Mouse (Mus musculus) liver, adult 2 months (tissue): Measurements from ENCODE around the gene Ctr9. TPM values are rescaled to one million over a fixed set of nuclear protein-coding genes. Genes with fewer than 3 reads are reported as not detected.

Experiments used
- DNase-seq: peaks from one replicate; pipeline ENCODE4 v3.0.0-alpha.2; 2011; ENCODE audit warnings: low read depth, low spot score; ENCODE audit errors: extremely low read depth
- H3K27ac ChIP-seq: fragments of 200-500 bp; replicated peaks from 2 replicates; pipeline ENCODE4 v1.5.1; 2012; ENCODE audit warnings: low read depth, mild to moderate bottlenecking, control low read depth, inconsistent platforms, low read length; ENCODE audit not compliant: insufficient read depth
- H3K27me3 ChIP-seq: fragments of 200-500 bp; 2 replicates; pipeline ENCODE4 v1.6.1; 2012; ENCODE audit warnings: mild to moderate bottlenecking, moderate library complexity, low read length, inconsistent platforms; ENCODE audit not compliant: control insufficient read depth, insufficient read depth
- H3K36me3 ChIP-seq: fragments of 200-500 bp; 2 replicates; pipeline ENCODE4 v1.6.1; 2012; ENCODE audit warnings: low read length, inconsistent platforms; ENCODE audit not compliant: control insufficient read depth, insufficient read depth
- H3K4me1 ChIP-seq: fragments of 200-500 bp; 2 replicates; pipeline ENCODE4 v1.6.1; 2011; ENCODE audit warnings: low read length; ENCODE audit not compliant: control insufficient read depth, insufficient read depth
- H3K4me3 ChIP-seq: fragments of 200-500 bp; 2 replicates; pipeline ENCODE4 v1.5.1; 2011; ENCODE audit warnings: low read depth, mild to moderate bottlenecking, control low read depth, low read length, moderate library complexity; ENCODE audit not compliant: insufficient read depth
- H3K79me2 ChIP-seq: fragments of 200-500 bp; 2 replicates; pipeline ENCODE4 v1.6.1; 2012; ENCODE audit warnings: inconsistent platforms, mild to moderate bottlenecking, low read length, moderate library complexity; ENCODE audit not compliant: control insufficient read depth, insufficient read depth
- H3K9ac ChIP-seq: fragments of 200-500 bp; 2 replicates; pipeline ENCODE4 v1.6.1; 2012; ENCODE audit warnings: low read depth, mild to moderate bottlenecking, control low read depth, inconsistent platforms, low read length
- CTCF ChIP-seq: fragments of 200-500 bp; IDR thresholded peaks from 2 replicates; pipeline ENCODE4 v1.5.1; 2011; ENCODE audit warnings: low read depth, low read length, control low read depth
- POLR2A ChIP-seq: fragments of 200-500 bp; IDR thresholded peaks from 2 replicates; pipeline ENCODE4 v1.6.1; 2011; ENCODE audit warnings: low read length, control low read depth; ENCODE audit not compliant: insufficient read depth; ENCODE audit errors: extremely low read depth
- WGBS: fragments of 180-500 bp; shearing (Covaris S2); methylation state at CpG from one replicate; pipeline ENCODE4 v1.1.7; 2018; 5-methylcytosine and 5-hydroxymethylcytosine counted together
- polyA plus RNA-seq: library from polyadenylated mRNA; depleted of rRNA; stranded (reverse); fragments of >200 nt; gene quantifications from 2 replicates; pipeline ENCODE4 v1.2.3, GENCODE M21; 2012
- total RNA-seq: library from RNA; depleted of rRNA; stranded (reverse); fragments of >200 nt; gene quantifications from 2 replicates; pipeline ENCODE4 v1.2.3, GENCODE M21; 2014

The Ctr9 gene
- total and polyA plus RNA-seq, 2 experiments, result 6.0 to 17.1 TPM

DNA sequence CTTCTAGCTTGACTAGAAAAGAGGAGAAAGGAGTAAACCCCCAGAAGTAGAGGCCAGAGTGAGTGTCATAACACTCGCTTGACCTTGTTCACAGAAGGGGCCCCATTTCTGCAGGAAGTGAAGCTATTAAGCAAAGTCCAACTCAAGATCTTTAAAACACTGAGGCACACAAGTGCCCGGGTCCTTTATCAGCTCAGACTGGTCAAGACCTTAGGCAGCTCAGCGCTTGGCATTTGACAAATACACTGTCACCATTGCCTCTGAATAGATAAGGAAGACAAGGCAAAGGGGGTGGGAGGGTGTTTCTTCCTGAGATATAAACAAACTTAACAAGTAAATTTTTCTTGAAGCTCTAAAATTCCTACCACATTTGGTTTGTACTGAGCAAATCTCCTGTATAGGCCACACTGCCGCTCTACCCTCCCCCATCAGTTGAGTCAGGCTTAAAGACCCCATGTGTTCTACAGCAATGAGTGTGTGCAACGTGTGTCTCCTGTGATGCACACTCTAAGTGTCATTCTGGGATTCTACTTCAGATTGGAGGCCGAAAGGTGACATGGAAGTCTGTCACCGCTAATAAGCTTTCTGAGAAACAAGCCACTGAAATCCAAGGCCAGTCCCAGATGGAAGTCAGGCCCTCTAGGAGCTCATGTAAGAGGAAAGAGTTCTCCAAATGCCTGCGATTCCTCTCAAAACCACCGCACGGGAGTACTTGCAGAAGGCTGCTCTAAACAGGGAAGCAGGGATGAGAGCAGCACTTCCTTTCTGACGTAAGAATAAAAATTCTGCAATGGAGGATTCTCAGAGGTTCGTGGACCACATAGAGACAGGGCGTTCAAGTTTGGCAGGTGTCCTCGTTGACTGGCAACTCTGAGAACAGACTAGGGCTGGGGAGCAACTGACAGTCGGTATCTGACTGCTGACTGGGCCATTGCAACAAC lies 29.6 kb upstream of the Ctr9 start:
- H3K9ac ChIP-seq, result no peak overlapping the region
- no peaks in the 10 kb centered on the region for H3K27me3 ChIP-seq
- no peak overlapping the region for H3K4me3 ChIP-seq
- DNase-seq, result no peak
- no peak for TF ChIP-seq CTCF
- no peaks in the 10 kb centered on the region for H3K36me3 ChIP-seq
- no peaks in the 10 kb centered on the region for H3K4me1 ChIP-seq
- H3K79me2 ChIP-seq, result no peaks in the 10 kb centered on the region
- H3K27ac ChIP-seq, result no peak overlapping the region
- 81% methylated on average over 15 of the region's 15 CpGs for WGBS

DNA sequence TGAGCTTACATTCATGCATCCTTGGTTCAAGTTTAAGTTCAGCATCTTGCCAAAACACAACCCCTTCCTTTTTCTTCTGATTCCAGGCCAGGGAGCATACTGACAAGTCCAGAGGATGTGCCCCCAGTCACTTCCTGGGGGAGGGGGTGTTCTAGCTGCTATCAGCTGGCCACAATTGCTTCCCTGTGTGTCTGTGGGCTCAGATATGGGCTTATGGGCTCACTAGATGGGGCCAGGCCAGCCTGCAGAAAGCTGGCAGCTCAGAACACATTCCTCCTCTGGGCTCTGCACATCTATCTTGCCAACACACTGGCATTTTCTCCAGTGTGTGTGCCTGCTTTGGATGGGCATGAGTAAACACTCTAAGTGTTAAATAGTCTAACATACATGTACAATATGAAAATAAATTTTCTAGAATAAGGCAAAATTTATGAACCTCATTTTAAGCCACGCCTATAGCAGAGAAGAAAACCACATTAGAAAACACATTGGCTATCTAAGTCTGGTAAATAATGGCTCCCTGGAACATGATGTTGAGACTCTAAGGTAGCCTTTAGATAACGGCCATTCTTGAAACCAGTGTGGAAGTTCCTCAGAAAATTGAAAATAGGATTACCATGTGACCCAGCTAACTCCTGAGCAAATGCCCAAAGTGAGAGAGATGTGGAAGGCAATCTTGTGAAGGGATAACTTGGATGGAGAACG lies 24.5 kb upstream of the Ctr9 start:
- H3K27ac ChIP-seq, result no peak overlapping the region

DNA sequence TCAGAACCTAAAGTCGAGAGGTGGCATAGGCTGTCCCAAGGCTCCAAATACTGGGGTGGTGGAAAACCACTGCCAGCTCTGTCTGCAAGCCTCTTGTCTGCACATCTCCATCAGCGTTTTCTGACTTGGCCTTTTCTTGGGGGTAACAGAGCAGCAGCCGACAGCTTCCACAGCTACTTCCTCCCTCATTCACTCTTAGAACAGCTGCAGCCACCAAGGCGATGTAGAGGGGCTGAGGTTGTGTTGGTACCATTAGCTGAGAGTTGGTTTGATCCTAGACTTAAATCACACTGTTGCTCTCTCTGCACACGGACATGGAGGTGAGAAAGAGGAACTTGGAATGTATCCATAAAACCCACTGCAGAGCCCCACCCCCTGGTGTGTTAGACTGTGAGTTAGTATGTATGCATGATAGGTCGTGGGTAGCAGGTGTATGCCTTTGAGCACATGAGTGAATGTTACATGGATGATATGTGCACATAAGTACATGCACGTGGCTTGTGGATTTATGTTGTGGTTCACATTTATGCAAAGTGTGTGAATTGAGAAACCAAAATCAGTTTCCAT lies 14.6 kb upstream of the Ctr9 start:
- Histone ChIP-seq H3K9ac (no peak overlapping the region), H3K4me3 (no peak overlapping the region), H3K27me3 (no peaks in the 10 kb centered on the region), H3K36me3 (no peaks in the 10 kb centered on the region), H3K4me1 (no peaks in the 10 kb centered on the region), H3K27ac (no peak overlapping the region), H3K79me2 (no peaks in the 10 kb centered on the region)
- DNase-seq, result no peak
- TF ChIP-seq POLR2A, result no peak
- no peak for TF ChIP-seq CTCF
- 81% methylated on average over 7 of the region's 7 CpGs for WGBS

More for the DNA sequence above, 24.5 kb upstream of the Ctr9 start:
- Histone ChIP-seq H3K4me3 (no peak overlapping the region), H3K9ac (no peak overlapping the region), H3K79me2 (no peaks in the 10 kb centered on the region), H3K4me1 (no peaks in the 10 kb centered on the region), H3K36me3 (no peaks in the 10 kb centered on the region), H3K27me3 (no peaks in the 10 kb centered on the region)
- 86% methylated on average over 3 of the region's 3 CpGs for WGBS
- DNase-seq, result no peak
- TF ChIP-seq CTCF (no peak), POLR2A (no peak)

DNA sequence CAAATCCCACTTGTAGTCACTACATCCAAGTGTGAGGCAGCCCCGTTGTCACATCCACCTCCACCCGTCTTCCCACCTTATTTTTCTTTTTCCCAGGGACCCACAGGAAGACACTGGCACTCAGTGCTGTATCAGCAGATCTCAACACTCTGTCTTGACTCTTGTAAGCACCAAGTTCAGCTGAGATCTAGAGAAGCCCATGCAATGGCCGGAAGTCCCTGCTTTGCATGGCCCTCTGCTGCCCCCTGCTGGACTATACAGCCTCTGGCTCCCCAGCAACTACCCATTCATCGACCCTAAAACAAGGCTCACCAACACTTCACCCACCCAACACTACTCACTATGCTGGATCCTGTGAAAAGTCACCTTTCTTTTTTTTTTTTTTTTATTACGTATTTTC lies 13.9 kb upstream of the Ctr9 start:
- no peaks in the 10 kb centered on the region for H3K27me3 ChIP-seq
- TF ChIP-seq CTCF, result peak; percentile 98
- TF ChIP-seq POLR2A, result no peak
- H3K79me2 ChIP-seq, result no peaks in the 10 kb centered on the region
- no peaks in the 10 kb centered on the region for H3K36me3 ChIP-seq
- no peak overlapping the region for H3K4me3 ChIP-seq
- no peak overlapping the region for H3K27ac ChIP-seq
- H3K4me1 ChIP-seq, result no peaks in the 10 kb centered on the region
- peak; percentile 52 for DNase-seq
- WGBS, result 25% methylated on average over 5 of the region's 5 CpGs
- H3K9ac ChIP-seq, result no peak overlapping the region

DNA sequence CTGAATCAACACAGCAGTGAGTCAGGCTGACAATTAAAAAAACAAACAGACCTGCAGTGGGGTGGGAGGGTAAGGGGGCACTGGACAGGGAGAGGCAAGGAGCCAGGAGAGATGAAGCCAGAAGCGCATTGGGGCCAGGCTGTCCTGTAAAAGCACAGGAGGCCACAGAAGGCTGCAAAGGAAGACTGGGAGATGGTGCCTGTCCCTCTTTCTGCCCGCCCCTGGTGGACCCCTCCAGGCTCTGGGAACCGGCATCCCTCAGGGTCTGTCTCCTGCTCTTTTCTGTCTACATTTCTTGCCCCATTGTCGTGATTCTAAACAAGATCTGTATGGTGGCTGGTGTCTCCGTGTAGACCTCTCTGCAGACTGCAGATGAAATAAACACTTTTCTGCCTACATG lies 13.0 kb upstream of the Ctr9 start:
- 83% methylated on average over 5 of the region's 5 CpGs for WGBS
- no peaks in the 10 kb centered on the region for H3K79me2 ChIP-seq
- no peak overlapping the region for H3K27ac ChIP-seq
- no peaks in the 10 kb centered on the region for H3K4me1 ChIP-seq
- no peaks in the 10 kb centered on the region for H3K36me3 ChIP-seq
- H3K4me3 ChIP-seq, result no peak overlapping the region
- no peak for TF ChIP-seq CTCF
- no peak for TF ChIP-seq POLR2A
- no peak overlapping the region for H3K9ac ChIP-seq
- no peaks in the 10 kb centered on the region for H3K27me3 ChIP-seq
- DNase-seq, result no peak

DNA sequence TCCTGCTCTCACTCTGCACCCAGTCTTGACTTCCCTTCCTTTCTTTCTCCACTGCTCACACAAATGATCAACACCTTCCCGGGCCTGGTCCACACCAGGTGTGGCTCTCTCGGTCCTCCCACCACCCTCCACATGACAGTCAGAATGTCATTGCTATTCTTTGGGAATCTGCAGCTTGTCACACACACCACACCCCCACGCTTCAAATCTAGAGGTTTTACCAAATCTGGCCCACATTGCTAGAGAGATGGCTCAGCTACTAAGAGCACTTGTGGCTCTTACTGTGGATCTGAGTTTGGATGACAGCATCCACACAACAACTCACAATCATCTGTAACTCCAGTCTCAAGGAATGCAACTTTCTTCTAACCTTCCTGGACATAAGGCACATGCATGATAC lies 11.8 kb upstream of the Ctr9 start:
- DNase-seq, result no peak
- H3K4me3 ChIP-seq, result no peak overlapping the region
- no peak overlapping the region for H3K9ac ChIP-seq
- H3K36me3 ChIP-seq, result no peaks in the 10 kb centered on the region
- H3K79me2 ChIP-seq, result no peaks in the 10 kb centered on the region
- no peak overlapping the region for H3K27ac ChIP-seq
- no peaks in the 10 kb centered on the region for H3K27me3 ChIP-seq
- TF ChIP-seq POLR2A (no peak), CTCF (no peak)
- no peaks in the 10 kb centered on the region for H3K4me1 ChIP-seq
- WGBS, result 86% methylated on average over 3 of the region's 3 CpGs
